Mouse (Mus musculus) MEL (cell line): ENCODE data around the gene Atpaf1.

Experiments used
- BHLHE40 ChIP-seq: IDR thresholded peaks from 2 replicates; pipeline ENCODE4 v1.6.1; 2012; ENCODE audit warnings: low read depth, mild to moderate bottlenecking, inconsistent platforms, low read length, improper control_type of control experiment, borderline replicate concordance
- CTCF ChIP-seq, 3 experiments: IDR thresholded peaks in 2 of 3; conservative IDR thresholded peaks in 1 of 3; 2 replicates each; pipeline ENCODE4 v1.5.1; 2011 to 2012; ENCODE audit warnings: low read length in 3 of 3, low read depth in 2 of 3, mild to moderate bottlenecking in 2 of 3, improper control_type of control experiment in 1 of 3, inconsistent platforms in 1 of 3, mixed read lengths in 1 of 3, moderate library complexity in 1 of 3; ENCODE audit not compliant: control insufficient read depth in 1 of 3, insufficient read depth in 1 of 3, poor library complexity in 1 of 3, severe bottlenecking in 1 of 3
- MAZ ChIP-seq: IDR thresholded peaks from 2 replicates; pipeline ENCODE4 v1.6.1; 2012; ENCODE audit warnings: low read depth, mild to moderate bottlenecking, inconsistent platforms, low read length, improper control_type of control experiment
- NRF1 ChIP-seq: IDR thresholded peaks from 2 replicates; pipeline ENCODE4 v1.6.1; 2014; ENCODE audit warnings: low read depth, mild to moderate bottlenecking, inconsistent platforms, low read length, improper control_type of control experiment, moderate library complexity; ENCODE audit not compliant: poor library complexity, insufficient read depth, severe bottlenecking
- POLR2A ChIP-seq, 2 experiments: IDR thresholded peaks; 2 replicates each; pipeline ENCODE4 v1.6.1; 2011 to 2012; ENCODE audit warnings: low read length in 2 of 2, mild to moderate bottlenecking in 2 of 2, control low read depth in 1 of 2, improper control_type of control experiment in 1 of 2, low read depth in 1 of 2, moderate library complexity in 1 of 2; ENCODE audit not compliant: control insufficient read depth in 1 of 2, insufficient read depth in 1 of 2, poor library complexity in 1 of 2
- RCOR1 ChIP-seq: IDR thresholded peaks from 2 replicates; pipeline ENCODE4 v1.6.1; 2012; ENCODE audit warnings: low read depth, mild to moderate bottlenecking, inconsistent platforms, low read length, improper control_type of control experiment
- USF1 ChIP-seq: IDR thresholded peaks from 2 replicates; pipeline ENCODE4 v1.6.1; 2014; ENCODE audit warnings: low read depth, mild to moderate bottlenecking, inconsistent platforms, low read length, improper control_type of control experiment, moderate library complexity
- USF2 ChIP-seq, 2 experiments: IDR thresholded peaks; 2 replicates each; pipeline ENCODE4 v1.6.1; 2011 to 2012; ENCODE audit warnings: improper control_type of control experiment in 2 of 2, low read length in 2 of 2, borderline replicate concordance in 1 of 2, inconsistent platforms in 1 of 2, low read depth in 1 of 2, mild to moderate bottlenecking in 1 of 2; ENCODE audit not compliant: insufficient read depth in 1 of 2

GRCm38 (mm10) chr4:115828572-115828902 is 43.9 kb downstream of the Atpaf1 start:
- TF ChIP-seq RCOR1 (no peak), CTCF (IDR thresholded peaks at IDR 0.05 in 2 of 3, conservative IDR thresholded peaks at IDR 0.05 in 1 of 3; ENCODE audit: control insufficient read depth in 1 of 3, insufficient read depth in 1 of 3, low read depth in 2 of 3, low read length in 3 of 3, poor library complexity in 1 of 3, severe bottlenecking in 1 of 3) (no peak), POLR2A (IDR thresholded peaks at IDR 0.05; ENCODE audit: control insufficient read depth in 1 of 2, insufficient read depth in 1 of 2, low read depth in 1 of 2, low read length in 2 of 2, poor library complexity in 1 of 2) (no peak), NRF1 (no peak), USF1 (no peak), MAZ (no peak), USF2 (IDR thresholded peaks at IDR 0.05; ENCODE audit: borderline replicate concordance in 1 of 2, insufficient read depth in 1 of 2, low read depth in 1 of 2, low read length in 2 of 2) (no peak), BHLHE40 (no peak)
